Mouse (Mus musculus) CH12.LX (cell line): ENCODE measurements around the gene Klk11.

Experiments
- CHD2 ChIP-seq: IDR thresholded peaks from 2 replicates; pipeline ENCODE4 v1.6.1; 2011; ENCODE audit warnings: low read length, improper control_type of control experiment
- CTCF ChIP-seq, 2 experiments: IDR thresholded peaks in 1 of 2; conservative IDR thresholded peaks in 1 of 2; 2 replicates each; pipeline ENCODE4 v1.5.1; 2011 to 2012; ENCODE audit warnings: low read depth in 2 of 2, low read length in 2 of 2, improper control_type of control experiment in 1 of 2, inconsistent platforms in 1 of 2, mild to moderate bottlenecking in 1 of 2, moderate library complexity in 1 of 2
- EP300 ChIP-seq: IDR thresholded peaks from 2 replicates; pipeline ENCODE4 v1.6.1; 2011; ENCODE audit warnings: low read length, improper control_type of control experiment
- JUN ChIP-seq: IDR thresholded peaks from 2 replicates; pipeline ENCODE4 v1.6.1; 2011; ENCODE audit warnings: low read depth, mild to moderate bottlenecking, low read length, improper control_type of control experiment, moderate library complexity; ENCODE audit not compliant: insufficient read depth

- no peak for TF ChIP-seq CHD2
- no peak for TF ChIP-seq CTCF (conservative IDR thresholded peaks at IDR 0.05 in 1 of 2, IDR thresholded peaks at IDR 0.05 in 1 of 2; ENCODE audit: low read depth in 2 of 2, low read length in 2 of 2)
- TF ChIP-seq JUN: no peak
- TF ChIP-seq EP300: no peak
Observed at GRCm38 (mm10) chr7:43777423-43777822, 3.0 kb downstream of the Klk11 start.
